Mouse (Mus musculus) layer of hippocampus, adult 11-12 months (tissue): Measurements from ENCODE around the gene Rtn4rl1.
A peak's percentile ranks its signal among the peaks of the same experiment; 100 is the strongest.

Experiments
- DNase-seq: peaks from one replicate; pipeline ENCODE4 v3.0.0; 2022; ENCODE audit warnings: low spot score

Gene Rtn4rl1

GRCm38 (mm10) chr11:75251006-75251512 lies 57.5 kb downstream of the Rtn4rl1 start:
- DNase-seq, result no peak

GRCm38 (mm10) chr11:75251557-75252070 lies 58.0 kb downstream of the Rtn4rl1 start:
- DNase-seq, result no peak

GRCm38 (mm10) chr11:75254252-75254912 lies 60.8 kb downstream of the Rtn4rl1 start:
- no peak for DNase-seq

- no peak for DNase-seq
Measured at GRCm38 (mm10) chr11:75255330-75255729, 61.7 kb downstream of the Rtn4rl1 start.

GRCm38 (mm10) chr11:75257056-75257648 lies 63.6 kb downstream of the Rtn4rl1 start:
- no peak for DNase-seq

GRCm38 (mm10) chr11:75259416-75259815 lies 65.8 kb downstream of the Rtn4rl1 start:
- no peak for DNase-seq

GRCm38 (mm10) chr11:75259996-75260561 lies 66.5 kb downstream of the Rtn4rl1 start:
- peak; percentile 39 for DNase-seq

GRCm38 (mm10) chr11:75261016-75261415 lies 67.4 kb downstream of the Rtn4rl1 start:
- DNase-seq, result no peak

GRCm38 (mm10) chr11:75261730-75262129 lies 68.1 kb downstream of the Rtn4rl1 start:
- no peak for DNase-seq

- DNase-seq, result no peak
Measured at GRCm38 (mm10) chr11:75262181-75262580, 68.6 kb downstream of the Rtn4rl1 start.

- no peak for DNase-seq
Measured at GRCm38 (mm10) chr11:75262791-75263190, 69.2 kb downstream of the Rtn4rl1 start.

- no peak for DNase-seq
Measured at GRCm38 (mm10) chr11:75263274-75263963, 69.8 kb downstream of the Rtn4rl1 start.

GRCm38 (mm10) chr11:75263964-75264312 lies 70.4 kb downstream of the Rtn4rl1 start:
- no peak for DNase-seq

- DNase-seq, result no peak
Measured at GRCm38 (mm10) chr11:75264550-75264949, 71.0 kb downstream of the Rtn4rl1 start.

GRCm38 (mm10) chr11:75265545-75265944 lies 72.0 kb downstream of the Rtn4rl1 start:
- no peak for DNase-seq

- DNase-seq, result peak; percentile 63
Measured at GRCm38 (mm10) chr11:75267826-75268281, 74.3 kb downstream of the Rtn4rl1 start.

GRCm38 (mm10) chr11:75268492-75268891 lies 74.9 kb downstream of the Rtn4rl1 start:
- DNase-seq, result no peak

- DNase-seq, result no peak
Measured at GRCm38 (mm10) chr11:75269213-75269612, 75.6 kb downstream of the Rtn4rl1 start.

GRCm38 (mm10) chr11:75270276-75270984 lies 76.8 kb downstream of the Rtn4rl1 start:
- no peak for DNase-seq

- DNase-seq, result peak; percentile 74
Measured at GRCm38 (mm10) chr11:75270985-75271434, 77.4 kb downstream of the Rtn4rl1 start.

- DNase-seq, result no peak
Measured at GRCm38 (mm10) chr11:75273466-75273865, 79.9 kb downstream of the Rtn4rl1 start.

GRCm38 (mm10) chr11:75275035-75275434 lies 81.5 kb downstream of the Rtn4rl1 start:
- DNase-seq, result no peak
